Mouse (Mus musculus) liver, embryonic 14.5 days (tissue): ENCODE data around the gene Ahrr.

Experiments used
- CTCF ChIP-seq: IDR thresholded peaks from 2 replicates; pipeline ENCODE4 v1.5.1; 2016; ENCODE audit warnings: antibody characterized with exemption, low read depth, control low read depth
- EP300 ChIP-seq: IDR thresholded peaks from 2 replicates; pipeline ENCODE4 v1.6.1; 2016; ENCODE audit warnings: antibody characterized with exemption, low read depth

GRCm38 (mm10) chr13:74314616-74315015, 22.5 kb upstream of the Ahrr start:
- TF ChIP-seq CTCF = no peak
- TF ChIP-seq EP300 = no peak
